Mouse (Mus musculus): ENCODE results near the gene Ivns1abp.

DNA sequence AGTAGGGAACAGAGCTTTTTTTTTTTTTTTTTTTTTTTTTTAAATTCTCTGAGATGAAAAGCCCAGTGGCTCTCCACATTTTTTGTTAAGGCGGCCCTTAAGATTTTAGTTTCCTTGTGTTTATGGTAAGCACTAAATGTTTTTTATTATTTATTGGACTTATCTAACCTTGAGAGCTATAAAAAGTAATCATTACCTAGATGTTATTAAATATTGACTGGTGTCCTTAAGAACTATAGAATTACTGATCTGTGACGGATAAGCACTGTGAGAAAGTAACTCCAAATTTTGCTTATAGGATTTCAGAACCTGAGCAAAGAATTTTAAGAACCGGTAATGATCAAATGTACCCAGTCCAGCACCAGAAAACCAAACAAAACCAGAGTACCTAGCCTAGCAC lies 11.5 kb upstream of the Ivns1abp start:
- no peak for TF ChIP-seq CTCF (IDR thresholded peaks at IDR 0.05; ENCODE audit: low read depth)
- no peak for TF ChIP-seq EP300 (IDR thresholded peaks at IDR 0.05; ENCODE audit: low read depth)
